In genomic region chr4:135151988-135152594, GRCm38 (mm10) we compare ENCODE assay signal across 8 mouse cellular contexts. TPM values are rescaled to one million over a fixed set of nuclear protein-coding genes. Genes with fewer than 3 reads are reported as not detected.
DNase-seq lines count a peak whose midpoint lies in the region; ATAC-seq lines count a peak whose summit lies in the region.

No protein-coding gene starts in this region.

- peak overlapping the region; percentile 63 for H3K4me2 ChIP-seq in kidney, embryonic 15.5 days
- peak overlapping the region; percentile 67 for H3K4me2 ChIP-seq in embryonic facial prominence, embryonic 14.5 days (ENCODE audit: low read depth, low read length)
- H3K4me2 ChIP-seq in hindbrain, embryonic 15.5 days = peak overlapping the region; percentile 40
- H3K4me2 ChIP-seq in lung, embryonic 16.5 days (ENCODE audit: low read depth, low read length) = peak overlapping the region; percentile 74

- H3K4me3 ChIP-seq in kidney, embryonic 15.5 days (replicated peaks) = peak overlapping the region; percentile 42
- H3K4me3 ChIP-seq in embryonic facial prominence, embryonic 14.5 days (ENCODE audit: low read depth, low read length) = peak overlapping the region; percentile 45
- H3K4me3 ChIP-seq in hindbrain, embryonic 15.5 days = peak overlapping the region; percentile 17
- H3K4me3 ChIP-seq in lung, embryonic 16.5 days (ENCODE audit: low read length) = peak overlapping the region; percentile 45

- WGBS in kidney, embryonic 15.5 days = under 1% methylated on average over 61 of the region's 63 CpGs
- WGBS in embryonic facial prominence, embryonic 14.5 days = 3% methylated on average over 30 of the region's 63 CpGs
- 2% methylated on average over 57 of the region's 63 CpGs for WGBS in hindbrain, embryonic 15.5 days
- under 1% methylated on average over 57 of the region's 63 CpGs for WGBS in lung, embryonic 16.5 days

- no peak overlapping the region for H3K27ac ChIP-seq in kidney, embryonic 15.5 days
- H3K27ac ChIP-seq in embryonic facial prominence, embryonic 14.5 days (replicated peaks; ENCODE audit: low read depth, low read length) = no peak overlapping the region
- no peak overlapping the region for H3K27ac ChIP-seq in hindbrain, embryonic 15.5 days (replicated peaks)
- no peak overlapping the region for H3K27ac ChIP-seq in lung, embryonic 16.5 days (ENCODE audit: low read length)

- DNase-seq in kidney, postnatal 25 days = no peak
- DNase-seq in embryonic facial prominence, embryonic 14.5 days (ENCODE audit: low spot score) = no peak
- peak; percentile 77 to 78 for DNase-seq in spleen, postnatal 36 days (ENCODE audit: low spot score in 2 of 2)
- no peak for DNase-seq in layer of hippocampus, postnatal 25 days (ENCODE audit: extremely low spot score in 1 of 2, low spot score in 1 of 2)
- no peak for DNase-seq in left cerebral cortex, adult 9 months (ENCODE audit: low spot score in 2 of 2)

- H3K4me1 ChIP-seq in kidney, embryonic 15.5 days = peaks cover 30% of the 10 kb centered on the region
- H3K4me1 ChIP-seq in embryonic facial prominence, embryonic 14.5 days (ENCODE audit: control insufficient read depth, insufficient read depth, low read length) = peaks cover 11% of the 10 kb centered on the region
- peaks cover 9% of the 10 kb centered on the region for H3K4me1 ChIP-seq in hindbrain, embryonic 15.5 days (replicated peaks)
- H3K4me1 ChIP-seq in lung, embryonic 16.5 days (replicated peaks; ENCODE audit: control insufficient read depth, insufficient read depth, low read length) = peaks cover 8% of the 10 kb centered on the region

- peaks cover 100% of the 10 kb centered on the region for H3K27me3 ChIP-seq in kidney, embryonic 15.5 days
- H3K27me3 ChIP-seq in embryonic facial prominence, embryonic 14.5 days (replicated peaks; ENCODE audit: control insufficient read depth, insufficient read depth, low read length) = peaks cover 97% of the 10 kb centered on the region
- peaks cover 80% of the 10 kb centered on the region for H3K27me3 ChIP-seq in hindbrain, embryonic 15.5 days
- H3K27me3 ChIP-seq in lung, embryonic 16.5 days (ENCODE audit: control insufficient read depth, insufficient read depth, low read depth, low read length) = peaks cover 100% of the 10 kb centered on the region

- ATAC-seq in kidney, embryonic 15.5 days (replicated peaks; ENCODE audit: low FRiP score) = 0 out of 2 replicates have a peak, but pooled peaks have one; percentile 10
- ATAC-seq in embryonic facial prominence, embryonic 14.5 days (ENCODE audit: low read depth) = peak; percentile 34; the same call in 1 of the 2 replicates
- ATAC-seq in hindbrain, embryonic 15.5 days (ENCODE audit: low FRiP score, low read depth) = no peak
- ATAC-seq in lung, embryonic 16.5 days (ENCODE audit: low read depth) = peak; percentile 46; the same call in 1 of the 2 replicates

- no peaks in the 10 kb centered on the region for H3K36me3 ChIP-seq in kidney, embryonic 15.5 days
- H3K36me3 ChIP-seq in embryonic facial prominence, embryonic 14.5 days (ENCODE audit: control insufficient read depth, insufficient read depth, low read length) = no peaks in the 10 kb centered on the region
- H3K36me3 ChIP-seq in hindbrain, embryonic 15.5 days = no peaks in the 10 kb centered on the region
- no peaks in the 10 kb centered on the region for H3K36me3 ChIP-seq in lung, embryonic 16.5 days (ENCODE audit: control insufficient read depth, insufficient read depth, low read length)

- H3K9me3 ChIP-seq in kidney, embryonic 15.5 days (replicated peaks) = no peaks in the 10 kb centered on the region
- no peaks in the 10 kb centered on the region for H3K9me3 ChIP-seq in embryonic facial prominence, embryonic 14.5 days (ENCODE audit: control insufficient read depth, low read length)
- H3K9me3 ChIP-seq in hindbrain, embryonic 15.5 days = no peaks in the 10 kb centered on the region
- no peaks in the 10 kb centered on the region for H3K9me3 ChIP-seq in lung, embryonic 16.5 days (ENCODE audit: control insufficient read depth, low read length)

- no peak overlapping the region for H3K9ac ChIP-seq in kidney, embryonic 15.5 days
- peak overlapping the region; percentile 57 for H3K9ac ChIP-seq in embryonic facial prominence, embryonic 14.5 days (ENCODE audit: low read depth, low read length)
- H3K9ac ChIP-seq in hindbrain, embryonic 15.5 days = no peak overlapping the region
- H3K9ac ChIP-seq in lung, embryonic 16.5 days (ENCODE audit: low read length) = no peak overlapping the region; the same call in 1 of the 2 replicates

RNA-seq across cellular contexts. Expression of gene Runx3, which starts 31.6 kb away (rescaled TPM):
- polyA plus RNA-seq in kidney, embryonic 15.5 days (2015; fragmentation: Nextera tagmentation; extraction: Ambion mirVana) = 0.04 and 0.19 TPM in 2 replicates
- polyA plus RNA-seq in embryonic facial prominence, embryonic 14.5 days (2014; fragmentation: Nextera tagmentation; extraction: Ambion mirVana) = 2.3 and 2.4 TPM in 2 replicates
- polyA plus RNA-seq in hindbrain, embryonic 15.5 days (2015; fragmentation: Nextera tagmentation; extraction: Ambion mirVana) = 0.04 and 0.05 TPM in 2 replicates
- 0.16 and 0.19 TPM in 2 replicates for polyA plus RNA-seq in lung, embryonic 16.5 days (2015; fragmentation: Nextera tagmentation; extraction: Ambion mirVana)
- total RNA-seq in layer of hippocampus, postnatal 25 days (2021) = not detected

Comparison
In these comparisons a context has a peak if more than half of its experiments do, and no peak if none do; other contexts are left out.
1. DNase-seq: peak in spleen, postnatal 36 days (2 of 2); none in kidney, postnatal 25 days (0 of 2), embryonic facial prominence, embryonic 14.5 days (single experiment), layer of hippocampus, postnatal 25 days (0 of 2) and left cerebral cortex, adult 9 months (0 of 2).
2. Peak in every context shown above with its lines, with median percentiles within 50 percentile points of each other: H3K4me2 ChIP-seq and H3K4me3 ChIP-seq.